ENCODE assay signal across 10 mouse cellular contexts in genomic region chr7:137308061-137309060, GRCm38 (mm10). TPM values are rescaled to one million over a fixed set of nuclear protein-coding genes. Genes with fewer than 3 reads are reported as not detected.
DNase-seq lines count a peak whose midpoint lies in the region; ATAC-seq lines count a peak whose summit lies in the region.
"Had no signal": no experiment of that assay in that cellular context is flagged by ENCODE, and none has a peak within 500 bp of the region (broad histone marks: within the 10 kb centered on the region; RNA-seq: fewer than 3 reads in every experiment).

No protein-coding gene starts in this region.

- peaks cover 24% of the 10 kb centered on the region for H3K4me1 ChIP-seq in forebrain, embryonic 11.5 days (replicated peaks; ENCODE audit: control insufficient read depth, insufficient read depth, low read length)
- peaks cover 39% of the 10 kb centered on the region for H3K4me1 ChIP-seq in limb, embryonic 15.5 days

- no peaks in the 10 kb centered on the region for H3K9me3 ChIP-seq in forebrain, embryonic 11.5 days (ENCODE audit: control insufficient read depth, low read length)
- H3K9me3 ChIP-seq in limb, embryonic 15.5 days = no peaks in the 10 kb centered on the region
- H3K9me3 ChIP-seq: megakaryocyte, embryonic 14.5 days had no signal

- H3K27me3 ChIP-seq in forebrain, embryonic 11.5 days (ENCODE audit: control insufficient read depth, insufficient read depth, low read length) = peaks cover 69% of the 10 kb centered on the region
- peaks cover 36% of the 10 kb centered on the region for H3K27me3 ChIP-seq in limb, embryonic 15.5 days

- no peak overlapping the region for H3K27ac ChIP-seq in forebrain, embryonic 11.5 days (ENCODE audit: low read depth, low read length)
- H3K27ac ChIP-seq in limb, embryonic 15.5 days = peak overlapping the region; percentile 76

- WGBS in forebrain, embryonic 11.5 days = 17% methylated on average over 19 of the region's 19 CpGs
- WGBS in limb, embryonic 15.5 days = 28% methylated on average over 19 of the region's 19 CpGs

- H3K4me2 ChIP-seq in forebrain, embryonic 11.5 days (ENCODE audit: low read depth, low read length, severe bottlenecking) = peak overlapping the region; percentile 64
- peak overlapping the region; percentile 86 for H3K4me2 ChIP-seq in limb, embryonic 15.5 days

- no peak overlapping the region for H3K9ac ChIP-seq in forebrain, embryonic 11.5 days (ENCODE audit: low read length)
- peak overlapping the region; percentile 26; the same call in 1 of the 2 replicates for H3K9ac ChIP-seq in limb, embryonic 15.5 days

- no peaks in the 10 kb centered on the region for H3K36me3 ChIP-seq in forebrain, embryonic 11.5 days (ENCODE audit: control insufficient read depth, insufficient read depth, low read length)
- no peaks in the 10 kb centered on the region for H3K36me3 ChIP-seq in limb, embryonic 15.5 days

- H3K4me3 ChIP-seq in forebrain, embryonic 11.5 days (ENCODE audit: low read depth, low read length) = peak overlapping the region; percentile 33
- peak overlapping the region; percentile 69 for H3K4me3 ChIP-seq in limb, embryonic 15.5 days
- H3K4me3 ChIP-seq: megakaryocyte, embryonic 14.5 days had no signal

- DNase-seq in cerebellum, postnatal 14 days = peak; percentile 22 to 44
- DNase-seq in A20 (ENCODE audit: low read depth, low spot score) = peak; percentile 36
- DNase-seq in forebrain, embryonic 11.5 days (ENCODE audit: low spot score) = no peak
- DNase-seq in c-Kit-positive CD71-positive TER-119-positive erythroid progenitor cells, embryonic 14.5 days (ENCODE audit: low spot score) = no peak
- DNase-seq: adrenal gland, adult 2 months had no signal

- ATAC-seq in cerebellum, adult (ENCODE audit: insufficient number of reproducible peaks, low FRiP score, low TSS enrichment) = no peak
- ATAC-seq in forebrain, embryonic 11.5 days (replicated peaks; ENCODE audit: low FRiP score) = no peak
- ATAC-seq in limb, embryonic 15.5 days (ENCODE audit: insufficient number of reproducible peaks, low FRiP score, low TSS enrichment, low read depth) = no peak
- ATAC-seq in granulocyte monocyte progenitor cell, adult 5-6 weeks (replicated peaks; ENCODE audit: poor library complexity, severe bottlenecking) = no peak
- no peak for ATAC-seq in frontal cortex, adult (ENCODE audit: low TSS enrichment)

RNA-seq across cellular contexts. Expression of gene Ebf3, which starts 5.9 kb away (rescaled TPM):
- polyA plus RNA-seq in forebrain, embryonic 11.5 days (2014; fragmentation: Nextera tagmentation; extraction: Ambion mirVana) = 2.9 and 3.6 TPM in 2 replicates
- polyA plus RNA-seq in limb, embryonic 15.5 days (2015; fragmentation: Nextera tagmentation; extraction: Ambion mirVana) = 4.7 and 8.1 TPM in 2 replicates
- 0.56 TPM in 1 of 2 replicates, not detected in the other for total RNA-seq in granulocyte monocyte progenitor cell, adult 5-6 weeks (2014; fragmentation: Nextera tagmentation)
- not detected in 2 replicates for total RNA-seq in granulocyte monocyte progenitor cell, adult 5-6 weeks (2017)

Comparison
In these comparisons a context has a peak if more than half of its experiments do, and no peak if none do; other contexts are left out.
1. DNase-seq: peak in cerebellum, postnatal 14 days (2 of 2) and A20 (single experiment); none in forebrain, embryonic 11.5 days (single experiment) and c-Kit-positive CD71-positive TER-119-positive erythroid progenitor cells, embryonic 14.5 days (single experiment).